Mouse (Mus musculus) midbrain, embryonic 13.5 days (tissue): ENCODE data around the gene Rgs7bp. TPM values are rescaled to one million over a fixed set of nuclear protein-coding genes. Genes with fewer than 3 reads are reported as not detected.
"Not testable (repeated sequence)": the region's sequence is repeated elsewhere in the genome, so short reads cannot be mapped to it uniquely, and the experiment has no call there.

Source experiments
- ATAC-seq: fragments of 200-750 bp; cut with Nextera tagmentation; 2 replicates; pipeline ENCODE4 v1.8.0; 2017; ENCODE audit warnings: mild to moderate bottlenecking, moderate TSS enrichment, moderate library complexity
- H3K27ac ChIP-seq: fragments of 300-500 bp; sonication (generic); 2 replicates; pipeline ENCODE4 v1.5.1; 2015; ENCODE audit warnings: inconsistent platforms, mild to moderate bottlenecking, moderate library complexity
- H3K27me3 ChIP-seq: fragments of 300-500 bp; sonication (generic); 2 replicates; pipeline ENCODE4 v1.6.1; 2015; ENCODE audit warnings: mild to moderate bottlenecking, inconsistent platforms
- H3K36me3 ChIP-seq: fragments of 300-500 bp; sonication (generic); 2 replicates; pipeline ENCODE4 v1.6.1; 2015; ENCODE audit warnings: mild to moderate bottlenecking, inconsistent platforms
- H3K4me1 ChIP-seq: fragments of 300-500 bp; sonication (generic); replicated peaks from 2 replicates; pipeline ENCODE4 v1.6.1; 2015; ENCODE audit warnings: inconsistent platforms
- H3K4me2 ChIP-seq: fragments of 300-500 bp; sonication (generic); replicated peaks from 2 replicates; pipeline ENCODE4 v1.6.1; 2015; ENCODE audit warnings: moderate library complexity, mild to moderate bottlenecking, inconsistent platforms
- H3K4me3 ChIP-seq: fragments of 300-500 bp; sonication (generic); replicated peaks from 2 replicates; pipeline ENCODE4 v1.5.1; 2015; ENCODE audit warnings: mild to moderate bottlenecking, inconsistent platforms
- H3K9ac ChIP-seq: fragments of 300-500 bp; sonication (generic); replicated peaks from 2 replicates; pipeline ENCODE4 v1.6.1; 2015; ENCODE audit warnings: mild to moderate bottlenecking, inconsistent platforms
- H3K9me3 ChIP-seq: fragments of 300-500 bp; sonication (generic); 2 replicates; pipeline ENCODE4 v1.6.1; 2016; ENCODE audit warnings: mild to moderate bottlenecking, inconsistent platforms
- WGBS: fragments of 180-500 bp; shearing (Covaris S2); methylation state at CpG from one replicate; pipeline ENCODE4 v1.1.7; 2015; 5-methylcytosine and 5-hydroxymethylcytosine counted together
- polyA plus RNA-seq: library from polyadenylated mRNA; unstranded; fragments of >200 nt; fragmentation: Nextera tagmentation; extraction: Ambion mirVana; gene quantifications from 2 replicates; pipeline ENCODE4 v1.2.1, GENCODE M21; 2015

Rgs7bp gene
- polyA plus RNA-seq, 1 experiment from 2014 or later: 2.3 TPM

DNA sequence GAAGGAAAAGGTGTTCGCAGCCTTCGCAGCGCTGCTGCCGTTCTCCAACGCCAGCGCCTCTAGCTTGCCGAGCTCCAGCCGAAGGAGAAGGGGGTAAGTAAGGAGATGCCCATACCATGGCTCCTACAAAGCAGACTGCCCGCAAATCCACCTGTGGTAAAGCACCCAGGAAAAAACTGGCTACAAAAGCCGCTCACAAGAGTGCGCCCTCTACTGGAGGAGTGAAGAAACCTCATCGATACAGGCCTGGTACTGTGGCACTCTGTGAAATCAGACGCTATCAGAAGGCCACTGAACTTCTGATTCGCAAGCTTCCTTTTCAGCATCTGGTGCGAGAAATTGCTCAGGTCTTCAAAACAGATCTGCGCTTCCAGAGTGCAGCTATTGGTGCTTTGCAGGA lies 136.1 kb downstream of the Rgs7bp start:
- H3K4me1 ChIP-seq: 0 out of 2 replicates have a peak, but pooled peaks cover 2% of the 10 kb centered on the region
- H3K4me2 ChIP-seq: no peak overlapping the region
- no peak overlapping the region for H3K4me3 ChIP-seq
- H3K9ac ChIP-seq: no peak overlapping the region
- no peak overlapping the region for H3K27ac ChIP-seq
- H3K36me3 ChIP-seq: no peaks in the 10 kb centered on the region
- 81% methylated on average over 16 of the region's 16 CpGs for WGBS
- no peak for ATAC-seq
- H3K9me3 ChIP-seq: no peaks in the 10 kb centered on the region
- H3K27me3 ChIP-seq: no peaks in the 10 kb centered on the region

- H3K4me3 ChIP-seq, H3K9me3 ChIP-seq, H3K4me1 ChIP-seq, H3K4me2 ChIP-seq, H3K9ac ChIP-seq, H3K27me3 ChIP-seq, H3K36me3 ChIP-seq, H3K27ac ChIP-seq, ATAC-seq: not testable (repeated sequence)
- 67% methylated on average over 6 of the region's 6 CpGs for WGBS
These were observed 138.0 kb downstream of the Rgs7bp start for GRCm38 (mm10) chr13:104916771-104917170.

DNA sequence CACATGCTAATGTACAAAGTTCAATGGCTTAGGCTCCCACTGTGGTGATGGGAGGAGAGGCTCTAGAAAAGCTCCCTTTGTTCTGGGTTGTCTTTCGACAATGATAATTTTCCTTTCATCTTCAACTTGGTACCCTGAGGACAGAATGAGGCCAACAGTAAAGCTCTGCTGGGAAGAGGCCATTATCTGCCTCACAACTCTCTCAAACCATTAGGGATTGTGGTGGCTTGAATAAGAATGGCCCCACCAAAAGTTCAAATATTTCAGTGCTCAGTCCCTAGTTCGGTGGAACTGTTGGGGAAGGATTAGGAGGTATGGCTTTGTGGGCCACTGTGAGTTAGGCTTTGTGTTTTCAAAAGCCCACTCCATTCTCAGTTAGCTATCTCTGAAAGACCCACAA lies 138.6 kb downstream of the Rgs7bp start:
- H3K36me3 ChIP-seq: no peaks in the 10 kb centered on the region
- H3K4me1 ChIP-seq: 0 out of 2 replicates have a peak, but pooled peaks cover 2% of the 10 kb centered on the region
- ATAC-seq: peak; percentile 56
- no peaks in the 10 kb centered on the region for H3K27me3 ChIP-seq
- H3K9me3 ChIP-seq: no peaks in the 10 kb centered on the region
- H3K9ac ChIP-seq: no peak overlapping the region
- peak overlapping the region; percentile 6; the same call in 1 of the 2 replicates for H3K27ac ChIP-seq
- WGBS: 77% methylated on average over 2 of the region's 2 CpGs
- no peak overlapping the region for H3K4me3 ChIP-seq
- no peak overlapping the region for H3K4me2 ChIP-seq

DNA sequence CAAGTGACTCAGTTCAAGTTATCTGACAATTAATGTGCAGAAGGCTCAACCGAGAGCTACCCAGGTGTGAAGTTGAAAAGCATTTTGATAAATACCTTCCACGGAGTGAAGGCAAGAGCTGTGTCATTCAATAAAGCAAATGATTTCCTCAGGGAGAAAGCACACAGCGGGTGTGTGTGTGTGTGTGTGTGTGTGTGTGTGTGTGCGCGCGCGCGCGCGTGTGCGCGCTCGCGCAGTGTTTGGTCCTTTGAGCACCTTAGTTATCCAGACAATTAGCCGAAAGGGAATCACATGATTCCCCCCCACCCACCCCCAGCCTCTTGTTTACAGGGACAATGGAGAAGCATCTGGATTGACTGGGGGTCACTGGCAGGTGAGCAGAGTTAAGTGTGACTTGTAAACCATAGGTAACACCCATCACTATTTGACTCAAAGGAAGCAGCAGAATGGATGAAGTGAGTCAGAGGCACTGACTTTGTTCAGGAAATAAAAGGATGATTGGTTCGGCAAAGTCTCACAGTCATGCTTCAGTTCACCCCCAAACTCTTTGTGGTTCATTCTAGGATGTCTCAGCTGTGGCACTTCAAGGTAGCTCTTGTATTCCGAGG lies 140.3 kb downstream of the Rgs7bp start:
- Histone ChIP-seq H3K4me1 (0 out of 2 replicates have a peak, but pooled peaks cover 2% of the 10 kb centered on the region), H3K27ac (0 out of 2 replicates have a peak overlapping the region, but pooled peaks have one; percentile 25), H3K4me2 (peak overlapping the region; percentile 25), H3K9ac (no peak overlapping the region), H3K9me3 (no peaks in the 10 kb centered on the region), H3K36me3 (no peaks in the 10 kb centered on the region), H3K4me3 (no peak overlapping the region), H3K27me3 (no peaks in the 10 kb centered on the region)
- ATAC-seq: peak; percentile 69
- WGBS: 81% methylated on average over 17 of the region's 17 CpGs

DNA sequence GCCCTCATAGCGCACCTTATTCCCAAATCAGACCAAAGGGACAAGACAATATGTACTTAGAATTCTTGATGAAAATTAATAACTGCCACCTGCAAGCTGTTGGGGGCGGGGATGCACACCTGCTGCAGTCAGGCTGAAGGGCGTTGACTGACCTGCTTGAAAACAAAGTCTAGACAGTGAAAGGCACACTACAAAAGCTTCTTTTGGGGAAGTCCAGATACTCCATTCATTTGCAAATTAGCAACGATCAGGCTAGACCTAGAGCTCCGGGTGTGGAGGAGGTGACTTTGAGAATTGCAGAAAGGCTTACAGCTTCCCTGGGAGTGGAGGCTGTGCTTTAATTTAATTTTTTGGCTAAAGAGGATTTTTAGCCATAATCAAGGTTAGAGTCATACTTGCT lies 143.1 kb downstream of the Rgs7bp start:
- ATAC-seq, H3K9me3 ChIP-seq, H3K27ac ChIP-seq, H3K9ac ChIP-seq, H3K4me3 ChIP-seq, H3K4me1 ChIP-seq, H3K36me3 ChIP-seq, H3K4me2 ChIP-seq, H3K27me3 ChIP-seq: not testable (repeated sequence)
- 44% methylated on average over 5 of the region's 5 CpGs for WGBS

DNA sequence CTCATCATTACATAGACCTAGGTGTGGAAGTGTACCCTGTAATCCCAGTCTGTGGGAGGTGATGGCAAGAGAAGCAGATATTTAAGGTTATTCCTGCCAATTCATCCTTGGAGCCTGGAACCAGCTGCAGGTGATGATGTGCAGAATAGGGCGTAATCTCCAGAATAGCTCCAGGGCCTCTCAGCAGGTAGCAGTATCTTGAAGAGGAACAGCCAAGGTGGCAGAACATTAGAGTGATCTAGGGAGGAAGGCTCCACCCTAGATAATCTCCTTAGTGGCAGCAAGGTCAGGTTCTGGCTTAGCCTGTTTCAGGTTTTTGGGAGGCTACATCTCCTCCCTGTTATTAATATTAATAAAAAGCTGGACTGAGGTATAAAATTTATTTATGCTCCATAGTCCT lies 143.7 kb downstream of the Rgs7bp start:
- not testable (repeated sequence) for H3K4me1 ChIP-seq, H3K9me3 ChIP-seq, ATAC-seq, H3K27me3 ChIP-seq, H3K4me2 ChIP-seq, H3K4me3 ChIP-seq, H3K36me3 ChIP-seq, H3K9ac ChIP-seq, H3K27ac ChIP-seq
- 94% methylated on average over 1 of the region's 1 CpGs for WGBS

GRCm38 (mm10) chr13:104908691-104909090 lies 146.0 kb downstream of the Rgs7bp start:
- H3K36me3 ChIP-seq: no peaks in the 10 kb centered on the region
- no peaks in the 10 kb centered on the region for H3K9me3 ChIP-seq
- no peak for ATAC-seq
- H3K9ac ChIP-seq: no peak overlapping the region
- WGBS: 38% methylated on average over 7 of the region's 7 CpGs
- no peak overlapping the region for H3K27ac ChIP-seq
- no peak overlapping the region for H3K4me2 ChIP-seq
- H3K4me3 ChIP-seq: no peak overlapping the region
- H3K4me1 ChIP-seq: 0 out of 2 replicates have a peak, but pooled peaks cover 4% of the 10 kb centered on the region
- H3K27me3 ChIP-seq: no peaks in the 10 kb centered on the region

Other genes with a start within 250 kb of the Rgs7bp start
- 26.4 and 37.2 TPM in 2 replicates for gene Cwc27, start 237.8 kb downstream of the Rgs7bp start, polyA plus RNA-seq
- gene Shisal2b, start 191.0 kb downstream of the Rgs7bp start, polyA plus RNA-seq: 0.71 and 1.0 TPM in 2 replicates
- not detected in 2 replicates for gene 4933425L06Rik, start 27.2 kb upstream of the Rgs7bp start, polyA plus RNA-seq
- 19.7 and 22.5 TPM in 2 replicates for gene Rnf180, start 239.9 kb upstream of the Rgs7bp start, polyA plus RNA-seq